Mouse (Mus musculus): ENCODE results near the gene Aqp6. TPM values are rescaled to one million over a fixed set of nuclear protein-coding genes. Genes with fewer than 3 reads are reported as not detected.

Gene Aqp6
- polyA plus RNA-seq, 1 experiment from 2014 or later = 2.3 TPM

- Histone ChIP-seq H3K4me2 (ENCODE audit: low read length) (peak overlapping the region; percentile 86), H3K27me3 (ENCODE audit: insufficient read depth, low read length) (0 out of 2 replicates have a peak, but pooled peaks cover 4% of the 10 kb centered on the region), H3K4me3 (replicated peaks; ENCODE audit: low read depth, low read length) (peak overlapping the region; percentile 78; the same call in 1 of the 2 replicates), H3K27ac (no peak overlapping the region), H3K9ac (ENCODE audit: low read depth, low read length) (no peak overlapping the region), H3K36me3 (ENCODE audit: insufficient read depth, low read length) (no peaks in the 10 kb centered on the region), H3K9me3 (replicated peaks; ENCODE audit: low read length) (no peaks in the 10 kb centered on the region), H3K4me1 (replicated peaks; ENCODE audit: insufficient read depth, low read length) (peaks cover 23% of the 10 kb centered on the region)
- 37% methylated on average over 6 of the region's 6 CpGs for WGBS
- no peak for DNase-seq (ENCODE audit: low spot score)
- no peak for TF ChIP-seq CTCF (IDR thresholded peaks at IDR 0.05; ENCODE audit: low read depth)
- no peak for ATAC-seq (replicated peaks; ENCODE audit: low FRiP score, low read depth)
These were observed 48.0 kb downstream of the Aqp6 start for GRCm38 (mm10) chr15:99649067-99649761.

- Histone ChIP-seq H3K9me3 (replicated peaks; ENCODE audit: low read length) (no peaks in the 10 kb centered on the region), H3K27ac (no peak overlapping the region), H3K4me2 (ENCODE audit: low read length) (peak overlapping the region; percentile 86), H3K36me3 (ENCODE audit: insufficient read depth, low read length) (no peaks in the 10 kb centered on the region), H3K4me3 (replicated peaks; ENCODE audit: low read depth, low read length) (peak overlapping the region; percentile 78), H3K27me3 (ENCODE audit: insufficient read depth, low read length) (0 out of 2 replicates have a peak, but pooled peaks cover 4% of the 10 kb centered on the region), H3K9ac (ENCODE audit: low read depth, low read length) (peak overlapping the region; percentile 28; the same call in 1 of the 2 replicates), H3K4me1 (replicated peaks; ENCODE audit: insufficient read depth, low read length) (peaks cover 23% of the 10 kb centered on the region)
- TF ChIP-seq CTCF (IDR thresholded peaks at IDR 0.05; ENCODE audit: low read depth) = no peak
- WGBS = 39% methylated on average over 2 of the region's 2 CpGs
- DNase-seq (ENCODE audit: low spot score) = no peak
- ATAC-seq (replicated peaks; ENCODE audit: low FRiP score, low read depth) = no peak
These were observed 49.1 kb downstream of the Aqp6 start for GRCm38 (mm10) chr15:99650304-99650703.

- ATAC-seq (replicated peaks; ENCODE audit: low FRiP score, low read depth) (peak; percentile 94), DNase-seq (ENCODE audit: low spot score) (peak; percentile 98)
- Histone ChIP-seq H3K36me3 (ENCODE audit: insufficient read depth, low read length) (no peaks in the 10 kb centered on the region), H3K9me3 (replicated peaks; ENCODE audit: low read length) (no peaks in the 10 kb centered on the region), H3K4me1 (replicated peaks; ENCODE audit: insufficient read depth, low read length) (peaks cover 23% of the 10 kb centered on the region), H3K4me3 (replicated peaks; ENCODE audit: low read depth, low read length) (peak within 1 kb of the TSS; percentile 78), H3K27me3 (ENCODE audit: insufficient read depth, low read length) (0 out of 2 replicates have a peak, but pooled peaks cover 4% of the 10 kb centered on the region), H3K9ac (ENCODE audit: low read depth, low read length) (peak within 1 kb of the TSS; percentile 76), H3K27ac (no peak within 1 kb of the TSS), H3K4me2 (ENCODE audit: low read length) (peak within 1 kb of the TSS; percentile 86)
- no peak for TF ChIP-seq CTCF (IDR thresholded peaks at IDR 0.05; ENCODE audit: low read depth)
- under 1% methylated on average over 62 of the region's 68 CpGs for WGBS
These were observed 50.1 kb downstream of the Aqp6 start, which contains the start of gene Racgap1 for GRCm38 (mm10) chr15:99651163-99651872. Gene Racgap1, minus strand, starts transcription at chr15:99651656.

GRCm38 (mm10) chr15:99651984-99652872, 51.0 kb downstream of the Aqp6 start:
- Histone ChIP-seq H3K9me3 (replicated peaks; ENCODE audit: low read length) (no peaks in the 10 kb centered on the region), H3K9ac (ENCODE audit: low read depth, low read length) (no peak overlapping the region), H3K27ac (no peak overlapping the region), H3K27me3 (ENCODE audit: insufficient read depth, low read length) (0 out of 2 replicates have a peak, but pooled peaks cover 4% of the 10 kb centered on the region), H3K4me3 (replicated peaks; ENCODE audit: low read depth, low read length) (peak overlapping the region; percentile 78), H3K4me2 (ENCODE audit: low read length) (peak overlapping the region; percentile 86), H3K36me3 (ENCODE audit: insufficient read depth, low read length) (no peaks in the 10 kb centered on the region), H3K4me1 (replicated peaks; ENCODE audit: insufficient read depth, low read length) (peaks cover 23% of the 10 kb centered on the region)
- no peak for TF ChIP-seq CTCF (IDR thresholded peaks at IDR 0.05; ENCODE audit: low read depth)
- whole genome bisulfite sequencing = 70% methylated on average over 10 of the region's 10 CpGs
- no peak for ATAC-seq (replicated peaks; ENCODE audit: low FRiP score, low read depth)
- DNase-seq (ENCODE audit: low spot score) = no peak

- Histone ChIP-seq H3K9me3 (replicated peaks; ENCODE audit: low read length) (no peaks in the 10 kb centered on the region), H3K4me1 (replicated peaks; ENCODE audit: insufficient read depth, low read length) (peaks cover 23% of the 10 kb centered on the region), H3K4me2 (ENCODE audit: low read length) (peak overlapping the region; percentile 48), H3K4me3 (replicated peaks; ENCODE audit: low read depth, low read length) (no peak overlapping the region), H3K36me3 (ENCODE audit: insufficient read depth, low read length) (no peaks in the 10 kb centered on the region), H3K9ac (ENCODE audit: low read depth, low read length) (no peak overlapping the region), H3K27ac (no peak overlapping the region), H3K27me3 (ENCODE audit: insufficient read depth, low read length) (0 out of 2 replicates have a peak, but pooled peaks cover 4% of the 10 kb centered on the region)
- ATAC-seq (replicated peaks; ENCODE audit: low FRiP score, low read depth) (no peak), DNase-seq (ENCODE audit: low spot score) (peak; percentile 46)
- 8% methylated on average over 8 of the region's 8 CpGs for WGBS
- TF ChIP-seq CTCF (IDR thresholded peaks at IDR 0.05; ENCODE audit: low read depth) = peak; percentile 48; the same call in 1 of the 2 replicates
These were observed 52.1 kb downstream of the Aqp6 start for GRCm38 (mm10) chr15:99653291-99653690.

All from kidney, postnatal 0 days (tissue).